Mouse (Mus musculus) myocyte (in vitro differentiated cells): ENCODE results near the gene P3h2.

ENCODE experiments used
- CEBPB ChIP-seq: IDR thresholded peaks from 2 replicates; pipeline ENCODE4 v1.6.1; 2011; ENCODE audit warnings: mild to moderate bottlenecking, moderate library complexity; ENCODE audit not compliant: poor library complexity, insufficient read depth, severe bottlenecking
- E2F4 ChIP-seq: IDR thresholded peaks from one replicate; pipeline ENCODE4 v1.6.1; 2011; ENCODE audit warnings: mild to moderate bottlenecking, control low read depth, moderate library complexity; ENCODE audit not compliant: insufficient read depth
- MAX ChIP-seq: IDR thresholded peaks from one replicate; pipeline ENCODE4 v1.6.1; 2011; ENCODE audit warnings: low read depth, mild to moderate bottlenecking, control low read depth
- MYOG ChIP-seq, 3 experiments: IDR thresholded peaks; one replicate each; pipeline ENCODE4 v1.6.1; 2011; ENCODE audit warnings: control low read depth in 2 of 3, low read depth in 2 of 3, mild to moderate bottlenecking in 2 of 3; ENCODE audit not compliant: insufficient read length in 2 of 3, control insufficient read depth in 1 of 3, insufficient read depth in 1 of 3
- POLR2A ChIP-seq: IDR thresholded peaks from one replicate; pipeline ENCODE4 v1.6.1; 2011; ENCODE audit warnings: low read depth, mild to moderate bottlenecking, control low read depth, moderate library complexity; ENCODE audit not compliant: insufficient read length
- SRF ChIP-seq: IDR thresholded peaks from one replicate; pipeline ENCODE4 v1.6.1; 2011; ENCODE audit warnings: low read depth; ENCODE audit not compliant: control insufficient read depth, insufficient read length

GRCm38 (mm10) chr16:26093888-26094287 lies 11.7 kb downstream of the P3h2 start:
- TF ChIP-seq MYOG (IDR thresholded peaks at IDR 0.05; ENCODE audit: control insufficient read depth in 1 of 3, insufficient read depth in 1 of 3, insufficient read length in 2 of 3, low read depth in 2 of 3), result no peak
- TF ChIP-seq POLR2A, result no peak
- no peak for TF ChIP-seq SRF
- TF ChIP-seq CEBPB, result no peak
- no peak for TF ChIP-seq MAX
- no peak for TF ChIP-seq E2F4
